Mouse (Mus musculus) heart, embryonic 11.5 days (tissue): ENCODE results near the gene Pibf1. TPM values are rescaled to one million over a fixed set of nuclear protein-coding genes. Genes with fewer than 3 reads are reported as not detected.

Experiments
- ATAC-seq: fragments of 200-750 bp; cut with Nextera tagmentation; replicated peaks from 2 replicates; pipeline ENCODE4 v1.8.0; 2017; ENCODE audit warnings: moderate library complexity; ENCODE audit not compliant: insufficient number of reproducible peaks, low FRiP score, low TSS enrichment
- H3K27ac ChIP-seq: fragments of 300-500 bp; sonication (generic); 2 replicates; pipeline ENCODE4 v1.5.1; 2014; ENCODE audit warnings: mild to moderate bottlenecking, low read depth, low read length
- H3K27me3 ChIP-seq: fragments of 300-500 bp; sonication (generic); 2 replicates; pipeline ENCODE4 v1.6.1; 2014; ENCODE audit warnings: mild to moderate bottlenecking, low read length, mixed read lengths; ENCODE audit not compliant: control insufficient read depth, insufficient read depth
- H3K36me3 ChIP-seq: fragments of 300-500 bp; sonication (generic); 2 replicates; pipeline ENCODE4 v1.6.1; 2014; ENCODE audit warnings: mild to moderate bottlenecking, low read length, moderate library complexity, mixed read lengths; ENCODE audit not compliant: control insufficient read depth, insufficient read depth
- H3K4me1 ChIP-seq: fragments of 300-500 bp; sonication (generic); 2 replicates; pipeline ENCODE4 v1.6.1; 2014; ENCODE audit warnings: low read length; ENCODE audit not compliant: control insufficient read depth, insufficient read depth
- H3K4me2 ChIP-seq: fragments of 300-500 bp; sonication (generic); 2 replicates; pipeline ENCODE4 v1.6.1; 2014; ENCODE audit warnings: mild to moderate bottlenecking, moderate library complexity
- H3K4me3 ChIP-seq: fragments of 300-500 bp; sonication (generic); 2 replicates; pipeline ENCODE4 v1.5.1; 2014; ENCODE audit warnings: low read depth, low read length
- H3K9ac ChIP-seq: fragments of 300-500 bp; sonication (generic); 2 replicates; pipeline ENCODE4 v1.6.1; 2014; ENCODE audit warnings: mild to moderate bottlenecking, low read depth, low read length, moderate library complexity
- H3K9me3 ChIP-seq: fragments of 300-500 bp; sonication (generic); replicated peaks from 2 replicates; pipeline ENCODE4 v1.6.1; 2016; ENCODE audit warnings: low read length; ENCODE audit not compliant: control insufficient read depth
- WGBS: fragments of 180-500 bp; shearing (Covaris S2); extraction: QIAGEN DNeasy Blood & Tissue Kit; methylation state at CpG from one replicate; pipeline ENCODE4 v1.1.7; 2014; ENCODE audit not compliant: insufficient replicate concordance; 5-methylcytosine and 5-hydroxymethylcytosine counted together
- polyA plus RNA-seq: library from polyadenylated mRNA; unstranded; fragments of >200 nt; fragmentation: Nextera tagmentation; extraction: Ambion mirVana; gene quantifications from 2 replicates; pipeline ENCODE4 v1.2.1, GENCODE M21; 2014

Pibf1 gene
- polyA plus RNA-seq, 1 experiment from 2014 or later: 16.7 TPM

- Histone ChIP-seq H3K36me3 (peaks cover 10% of the 10 kb centered on the region; the same call in 1 of the 2 replicates), H3K27ac (no peak overlapping the region), H3K27me3 (no peaks in the 10 kb centered on the region), H3K4me1 (no peaks in the 10 kb centered on the region), H3K4me3 (no peak overlapping the region), H3K4me2 (no peak overlapping the region), H3K9ac (no peak overlapping the region), H3K9me3 (no peaks in the 10 kb centered on the region)
- WGBS: 85% methylated on average over 6 of the region's 6 CpGs
- no peak for ATAC-seq
These were observed 5.4 kb downstream of the Pibf1 start for GRCm38 (mm10) chr14:99104542-99105123.

GRCm38 (mm10) chr14:99106671-99107070, 7.4 kb downstream of the Pibf1 start:
- no peak overlapping the region for H3K9ac ChIP-seq
- no peaks in the 10 kb centered on the region for H3K4me1 ChIP-seq
- no peak overlapping the region for H3K27ac ChIP-seq
- H3K27me3 ChIP-seq: no peaks in the 10 kb centered on the region
- ATAC-seq: no peak
- H3K36me3 ChIP-seq: peaks cover 12% of the 10 kb centered on the region
- H3K4me2 ChIP-seq: no peak overlapping the region
- H3K9me3 ChIP-seq: no peaks in the 10 kb centered on the region
- H3K4me3 ChIP-seq: no peak overlapping the region
- 81% methylated on average over 2 of the region's 2 CpGs for WGBS

DNA sequence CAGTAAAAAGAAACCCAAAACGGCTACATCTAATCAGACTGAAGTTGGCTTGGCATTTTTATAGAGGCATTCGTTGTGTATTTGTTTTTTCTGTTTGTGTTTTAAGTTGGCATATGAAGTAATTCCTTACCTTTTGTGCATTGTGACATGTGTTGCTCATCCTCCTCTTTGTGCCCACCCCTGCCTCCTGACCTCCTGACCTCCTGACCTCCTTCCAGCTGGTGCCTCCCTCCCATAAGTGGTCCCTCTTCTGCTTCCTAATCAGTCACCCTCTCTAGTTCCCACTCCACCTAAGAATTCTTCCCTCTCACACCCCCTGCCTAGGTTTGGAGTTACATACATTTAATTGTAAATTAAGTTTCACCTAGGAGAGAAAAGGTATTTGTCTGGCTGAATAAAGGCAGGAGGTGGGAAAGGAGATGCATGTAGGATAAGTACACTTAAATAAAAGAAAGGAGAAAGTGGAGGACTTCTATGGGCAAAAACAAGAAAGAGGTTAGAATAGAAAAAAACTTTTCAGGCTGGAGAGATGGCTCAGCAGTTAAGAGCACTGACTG, 8.5 kb downstream of the Pibf1 start:
- Histone ChIP-seq H3K4me1 (no peaks in the 10 kb centered on the region), H3K4me3 (no peak overlapping the region), H3K9ac (no peak overlapping the region), H3K36me3 (peaks cover 12% of the 10 kb centered on the region), H3K27ac (no peak overlapping the region), H3K27me3 (no peaks in the 10 kb centered on the region), H3K4me2 (no peak overlapping the region), H3K9me3 (no peaks in the 10 kb centered on the region)
- WGBS: 89% methylated on average over 2 of the region's 2 CpGs
- no peak for ATAC-seq

DNA sequence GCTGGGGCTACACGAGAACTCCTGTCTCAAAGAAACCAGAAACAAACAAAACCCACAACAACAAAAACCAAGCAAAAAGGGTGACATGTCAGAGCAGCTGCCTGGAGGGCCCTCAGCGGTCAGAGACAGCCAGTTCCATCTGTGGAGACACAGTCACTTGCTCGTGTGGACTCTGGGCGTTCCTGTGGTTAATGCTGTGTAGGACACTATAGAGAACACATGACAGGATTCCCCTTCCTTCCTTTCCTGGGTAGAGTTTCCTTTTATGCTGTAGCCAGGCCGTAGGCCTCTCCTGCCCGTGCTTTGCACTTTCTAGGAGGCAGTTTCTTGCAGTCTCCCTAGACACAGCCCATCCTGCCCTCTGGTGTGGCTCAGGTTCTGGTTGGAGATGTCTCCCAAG, 9.5 kb downstream of the Pibf1 start:
- no peaks in the 10 kb centered on the region for H3K9me3 ChIP-seq
- no peak overlapping the region for H3K4me3 ChIP-seq
- H3K27ac ChIP-seq: no peak overlapping the region
- H3K4me2 ChIP-seq: no peak overlapping the region
- WGBS: 83% methylated on average over 6 of the region's 6 CpGs
- H3K36me3 ChIP-seq: peaks cover 15% of the 10 kb centered on the region
- H3K27me3 ChIP-seq: no peaks in the 10 kb centered on the region
- H3K4me1 ChIP-seq: no peaks in the 10 kb centered on the region
- H3K9ac ChIP-seq: no peak overlapping the region
- ATAC-seq: no peak

- Histone ChIP-seq H3K36me3 (peaks cover 11% of the 10 kb centered on the region; the same call in 1 of the 2 replicates), H3K27me3 (no peaks in the 10 kb centered on the region), H3K4me2 (no peak overlapping the region), H3K9me3 (no peaks in the 10 kb centered on the region), H3K27ac (no peak overlapping the region), H3K4me1 (no peaks in the 10 kb centered on the region), H3K9ac (no peak overlapping the region), H3K4me3 (no peak overlapping the region)
- no peak for ATAC-seq
- 80% methylated on average over 4 of the region's 4 CpGs for WGBS
These were observed 18.4 kb downstream of the Pibf1 start for GRCm38 (mm10) chr14:99117576-99117975.

GRCm38 (mm10) chr14:99121584-99122339, 22.5 kb downstream of the Pibf1 start:
- Histone ChIP-seq H3K4me3 (no peak overlapping the region), H3K36me3 (0 out of 2 replicates have a peak, but pooled peaks cover 5% of the 10 kb centered on the region), H3K27ac (no peak overlapping the region), H3K4me1 (no peaks in the 10 kb centered on the region), H3K9me3 (no peaks in the 10 kb centered on the region), H3K9ac (no peak overlapping the region), H3K27me3 (no peaks in the 10 kb centered on the region), H3K4me2 (no peak overlapping the region)
- WGBS: 88% methylated on average over 11 of the region's 11 CpGs
- ATAC-seq: no peak

GRCm38 (mm10) chr14:99124076-99124475, 24.9 kb downstream of the Pibf1 start:
- Histone ChIP-seq H3K27ac (no peak overlapping the region), H3K4me3 (no peak overlapping the region), H3K4me1 (no peaks in the 10 kb centered on the region), H3K36me3 (0 out of 2 replicates have a peak, but pooled peaks cover 2% of the 10 kb centered on the region), H3K9me3 (no peaks in the 10 kb centered on the region), H3K4me2 (no peak overlapping the region), H3K27me3 (no peaks in the 10 kb centered on the region), H3K9ac (no peak overlapping the region)
- WGBS: 93% methylated on average over 4 of the region's 4 CpGs
- no peak for ATAC-seq

DNA sequence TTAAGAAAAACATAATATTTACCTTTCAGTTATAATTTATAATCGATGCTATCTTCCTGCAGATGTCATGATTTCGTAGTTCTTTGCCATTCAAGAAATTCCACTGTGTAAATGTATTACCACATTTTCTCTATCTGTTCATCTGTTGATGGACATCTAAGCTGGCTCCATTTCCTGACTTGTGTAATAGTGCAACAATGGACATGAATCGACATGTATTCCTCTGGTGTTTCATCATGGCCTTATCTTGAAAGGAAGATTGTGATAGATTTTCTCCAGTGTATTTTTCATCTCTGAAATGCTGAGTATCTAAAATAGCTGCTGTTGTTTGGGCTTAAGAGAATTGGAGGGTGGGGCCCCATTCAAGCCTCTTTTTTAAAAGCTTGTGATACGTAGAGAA, 27.5 kb downstream of the Pibf1 start:
- no peaks in the 10 kb centered on the region for H3K4me1 ChIP-seq
- no peak for ATAC-seq
- no peak overlapping the region for H3K4me2 ChIP-seq
- no peaks in the 10 kb centered on the region for H3K27me3 ChIP-seq
- H3K27ac ChIP-seq: no peak overlapping the region
- 0 out of 2 replicates have a peak, but pooled peaks cover 2% of the 10 kb centered on the region for H3K36me3 ChIP-seq
- H3K9ac ChIP-seq: no peak overlapping the region
- no peak overlapping the region for H3K4me3 ChIP-seq
- no peaks in the 10 kb centered on the region for H3K9me3 ChIP-seq
- 87% methylated on average over 4 of the region's 4 CpGs for whole genome bisulfite sequencing
